In the genomic region with DNA sequence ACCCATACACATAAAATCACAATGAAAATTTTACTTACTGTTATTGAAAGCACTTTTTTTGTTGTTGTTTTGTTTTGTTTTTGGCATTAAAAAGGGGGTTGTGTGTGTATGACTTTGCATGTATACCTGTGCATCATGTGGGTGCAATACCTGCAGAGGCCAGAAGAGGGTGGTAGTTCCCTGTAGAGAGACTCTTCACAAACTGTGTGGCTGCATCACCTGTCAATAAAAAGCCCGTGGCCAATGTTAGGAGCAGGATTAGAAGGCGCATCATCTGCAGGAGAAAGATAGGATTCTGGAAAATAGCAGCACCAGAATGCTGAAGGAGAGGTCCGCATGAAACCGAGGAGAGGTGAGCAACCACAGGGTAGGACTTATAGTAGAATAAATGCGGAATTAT, we compare ENCODE assay signal across 8 mouse cellular contexts. TPM values are rescaled to one million over a fixed set of nuclear protein-coding genes. Genes with fewer than 3 reads are reported as not detected.
DNase-seq lines count a peak whose midpoint lies in the region; ATAC-seq and TF ChIP-seq lines count a peak whose summit lies in the region.

No protein-coding gene starts in this region.

- no peak overlapping the region for H3K9ac ChIP-seq in limb, embryonic 11.5 days (ENCODE audit: low read length)
- no peak overlapping the region for H3K9ac ChIP-seq in neural tube, embryonic 15.5 days (replicated peaks)

- 0 out of 2 replicates have a peak, but pooled peaks have one; percentile 6 for TF ChIP-seq CTCF in cerebellum, adult 2 months (IDR thresholded peaks at IDR 0.05; ENCODE audit: borderline replicate concordance, insufficient read depth, low read depth, low read length)

- TF ChIP-seq POLR2A in cerebellum, adult 2 months (IDR thresholded peaks at IDR 0.05; ENCODE audit: borderline replicate concordance, insufficient read depth, low read length) = no peak

- no peak overlapping the region for H3K4me2 ChIP-seq in limb, embryonic 11.5 days (ENCODE audit: low read depth, severe bottlenecking)
- H3K4me2 ChIP-seq in neural tube, embryonic 15.5 days = no peak overlapping the region

- no peak for ATAC-seq in limb, embryonic 11.5 days (ENCODE audit: insufficient number of reproducible peaks, low FRiP score, low TSS enrichment, low read depth)
- ATAC-seq in erythroblast, adult 5-6 weeks (replicated peaks; ENCODE audit: low FRiP score, poor library complexity, severe bottlenecking) = peak; percentile 80
- no peak for ATAC-seq in neural tube, embryonic 15.5 days (ENCODE audit: low FRiP score)

- H3K27ac ChIP-seq in cerebellum, adult 2 months (ENCODE audit: insufficient read depth, low read length) = no peak overlapping the region
- no peak overlapping the region for H3K27ac ChIP-seq in limb, embryonic 11.5 days (replicated peaks; ENCODE audit: low read depth, low read length)
- H3K27ac ChIP-seq in limb, embryonic 10.5 days = no peak overlapping the region
- H3K27ac ChIP-seq in neural tube, embryonic 15.5 days (replicated peaks) = no peak overlapping the region

- no peak for DNase-seq in cerebellum, adult 2 months
- no peak for DNase-seq in cerebellum, adult 9-11 months
- DNase-seq in limb, embryonic 11.5 days (ENCODE audit: low spot score) = peak; percentile 52
- no peak for DNase-seq in limb, embryonic 10.5 days (ENCODE audit: low spot score)
- DNase-seq in splenic B cell, adult 2 months (ENCODE audit: low read depth, low spot score) = peak; percentile 62
- no peak for DNase-seq in cerebellum, adult 11-12 months

- no peak overlapping the region for H3K4me3 ChIP-seq in cerebellum, adult 2 months (replicated peaks; ENCODE audit: insufficient read depth, low read depth, low read length)
- H3K4me3 ChIP-seq in limb, embryonic 11.5 days (ENCODE audit: low read depth, low read length) = no peak overlapping the region
- H3K4me3 ChIP-seq in limb, embryonic 10.5 days = no peak overlapping the region
- H3K4me3 ChIP-seq in neural tube, embryonic 15.5 days (replicated peaks) = no peak overlapping the region

- H3K27me3 ChIP-seq in cerebellum, adult 2 months (ENCODE audit: control insufficient read depth, insufficient read depth, low read length) = no peaks in the 10 kb centered on the region
- no peaks in the 10 kb centered on the region for H3K27me3 ChIP-seq in limb, embryonic 11.5 days (ENCODE audit: control insufficient read depth, insufficient read depth, low read length)
- H3K27me3 ChIP-seq in limb, embryonic 10.5 days (ENCODE audit: low read depth, poor library complexity, severe bottlenecking) = no peaks in the 10 kb centered on the region
- H3K27me3 ChIP-seq in splenic B cell, adult 2 months (ENCODE audit: control insufficient read depth, insufficient read depth, low read length, poor library complexity, severe bottlenecking) = no peaks in the 10 kb centered on the region
- no peaks in the 10 kb centered on the region for H3K27me3 ChIP-seq in neural tube, embryonic 15.5 days (replicated peaks)

- 89% methylated on average over 5 of the region's 5 CpGs for WGBS in cerebellum, adult 2 months
- 85% methylated on average over 5 of the region's 5 CpGs for WGBS in limb, embryonic 11.5 days
- WGBS in limb, embryonic 10.5 days = 93% methylated on average over 5 of the region's 5 CpGs
- 95% methylated on average over 5 of the region's 5 CpGs for WGBS in neural tube, embryonic 15.5 days

- H3K36me3 ChIP-seq in limb, embryonic 11.5 days (ENCODE audit: control insufficient read depth, insufficient read depth, low read length) = peaks cover under 1% of the 10 kb centered on the region; the same call in 1 of the 2 replicates
- peaks cover 21% of the 10 kb centered on the region for H3K36me3 ChIP-seq in limb, embryonic 10.5 days
- H3K36me3 ChIP-seq in splenic B cell, adult 2 months (ENCODE audit: control insufficient read depth, insufficient read depth, low read length, poor library complexity, severe bottlenecking) = no peaks in the 10 kb centered on the region
- H3K36me3 ChIP-seq in neural tube, embryonic 15.5 days = no peaks in the 10 kb centered on the region

- H3K4me1 ChIP-seq in cerebellum, adult 2 months (ENCODE audit: control insufficient read depth, insufficient read depth, low read length) = peaks cover 4% of the 10 kb centered on the region; the same call in 1 of the 2 replicates
- no peaks in the 10 kb centered on the region for H3K4me1 ChIP-seq in limb, embryonic 11.5 days (ENCODE audit: control insufficient read depth, insufficient read depth, low read length)
- no peaks in the 10 kb centered on the region for H3K4me1 ChIP-seq in limb, embryonic 10.5 days
- 0 out of 2 replicates have a peak, but pooled peaks cover 2% of the 10 kb centered on the region for H3K4me1 ChIP-seq in neural tube, embryonic 15.5 days

- peaks cover 5% of the 10 kb centered on the region; the same call in 1 of the 2 replicates for H3K9me3 ChIP-seq in limb, embryonic 11.5 days (ENCODE audit: control insufficient read depth, low read length)
- H3K9me3 ChIP-seq in limb, embryonic 10.5 days (replicated peaks) = no peaks in the 10 kb centered on the region
- H3K9me3 ChIP-seq in neural tube, embryonic 15.5 days (replicated peaks) = 0 out of 2 replicates have a peak, but pooled peaks cover 5% of the 10 kb centered on the region

RNA-seq across cellular contexts. Expression of a gene that starts 44.9 kb away (rescaled TPM):
- polyA plus RNA-seq in cerebellum, adult 2 months (2012; rRNA removed) = not detected in 2 replicates
- 1.9 TPM in 1 of 2 replicates, not detected in the other for polyA plus RNA-seq in limb, embryonic 11.5 days (2014; fragmentation: Nextera tagmentation; extraction: Ambion mirVana)
- polyA plus RNA-seq in limb, embryonic 10.5 days (2016; fragmentation: Nextera tagmentation; extraction: Ambion mirVana) = 0.85 TPM in 1 of 2 replicates, not detected in the other
- total RNA-seq in erythroblast, adult 5-6 weeks (2015; ENCODE audit: low replicate concordance) = 1.9 TPM in 1 of 2 replicates, not detected in the other
- total RNA-seq in erythroblast, adult 5-6 weeks (2017; ENCODE audit: low replicate concordance) = 14.2 TPM in 1 of 2 replicates, not detected in the other
- 3.4 and 5.4 TPM in 2 replicates for polyA plus RNA-seq in neural tube, embryonic 15.5 days (2015; fragmentation: Nextera tagmentation; extraction: Ambion mirVana)

Comparison
In these comparisons a context has a peak if more than half of its experiments do, and no peak if none do; other contexts are left out.
1. DNase-seq: peak in limb, embryonic 11.5 days (single experiment) and splenic B cell, adult 2 months (single experiment); none in cerebellum, adult 2 months (0 of 2), cerebellum, adult 9-11 months (single experiment), limb, embryonic 10.5 days (single experiment) and cerebellum, adult 11-12 months (single experiment).